Mouse (Mus musculus) right cerebral cortex, postnatal 4 days (tissue): Measurements from ENCODE around the gene Tldc1.

Experiments used
- DNase-seq: peaks from one replicate; pipeline ENCODE4 v3.0.0-alpha.2; 2022

Gene Tldc1

GRCm38 (mm10) chr8:119778263-119778662, at the start of gene Tldc1:
Gene Tldc1, minus strand, starts transcription at chr8:119778416.
- peak; percentile 99 for DNase-seq

DNA sequence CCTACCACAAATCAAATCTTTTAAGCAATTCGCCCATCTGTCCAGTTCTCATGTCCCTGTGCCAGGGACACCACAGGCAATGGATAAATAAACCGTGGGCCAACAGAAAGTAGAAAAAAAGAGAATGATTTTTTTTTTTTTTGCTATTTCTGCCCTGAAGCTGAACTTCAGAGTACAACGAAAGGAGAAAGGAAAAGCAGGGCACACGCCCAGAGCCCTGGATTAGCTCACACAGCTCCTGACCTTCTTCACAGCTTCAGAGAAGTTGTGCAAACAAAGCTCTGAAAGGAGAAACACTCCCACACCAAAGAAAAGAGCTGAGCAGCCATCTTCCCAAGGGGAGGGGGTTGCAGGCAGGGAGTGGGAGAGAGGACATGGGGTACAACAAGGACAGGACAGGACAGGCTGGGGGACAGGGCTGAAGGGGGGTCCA, 49.5 kb upstream of the Tldc1 start:
- DNase-seq, result no peak

- DNase-seq, result no peak
These were observed 48.8 kb upstream of the Tldc1 start for GRCm38 (mm10) chr8:119826982-119827381.

DNA sequence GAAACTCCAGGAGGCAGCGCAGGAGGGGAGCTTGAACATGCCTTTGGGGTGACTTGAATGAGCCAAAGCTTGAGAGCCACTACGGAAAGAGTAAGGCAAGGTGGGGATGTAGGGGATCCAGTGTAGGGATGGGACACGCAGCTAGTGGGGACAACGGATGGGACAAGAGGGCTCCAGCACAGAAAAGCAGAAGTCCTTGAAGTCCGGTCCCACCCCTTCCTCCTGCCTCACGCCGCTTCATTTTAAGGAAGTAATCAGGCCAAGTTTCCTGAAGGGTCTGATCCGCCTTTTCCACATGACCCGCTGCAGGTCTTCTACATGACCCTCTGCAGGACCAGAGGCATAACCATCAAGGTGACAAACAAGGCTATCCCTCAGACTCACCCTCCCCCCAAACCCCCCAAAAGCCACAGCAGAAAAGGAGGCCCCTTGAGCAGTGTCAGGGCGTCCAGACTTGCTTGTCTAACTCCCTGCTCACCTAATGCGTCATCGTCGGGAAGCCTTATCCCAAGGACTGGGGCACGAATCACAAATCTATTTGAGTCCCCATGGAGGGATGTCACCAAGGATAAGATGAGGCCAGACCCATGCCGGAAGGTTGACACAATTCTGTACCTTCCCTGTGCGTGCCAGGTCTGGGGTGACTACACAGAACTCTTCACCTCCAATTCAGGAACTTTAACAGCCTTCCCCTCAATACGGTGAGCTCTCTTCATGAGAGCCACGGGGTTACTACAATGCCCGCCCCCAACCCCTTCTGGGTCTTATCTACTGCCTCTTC, 47.9 kb upstream of the Tldc1 start:
- no peak for DNase-seq

DNA sequence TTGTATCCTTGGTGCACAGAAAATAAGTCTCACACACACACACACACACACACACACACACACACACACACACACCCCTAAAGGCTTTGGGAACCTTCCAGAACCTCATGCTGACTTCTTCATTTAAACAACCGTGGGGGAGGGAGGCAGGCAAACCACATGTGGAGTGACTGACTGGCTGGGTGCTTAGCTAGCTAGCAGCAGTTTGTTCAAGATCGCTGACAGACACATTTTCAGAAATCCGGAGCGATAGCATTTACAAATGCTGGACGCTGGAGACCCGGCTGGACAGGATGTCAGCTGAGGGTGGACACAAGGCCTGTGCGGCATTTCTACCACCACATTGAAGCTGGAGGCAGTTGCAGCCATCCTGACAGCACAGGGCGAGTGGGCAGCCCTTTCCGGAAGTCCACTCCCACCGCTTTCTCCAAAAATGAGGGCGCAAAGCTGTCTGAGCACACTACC, 46.6 kb upstream of the Tldc1 start:
- no peak for DNase-seq

DNA sequence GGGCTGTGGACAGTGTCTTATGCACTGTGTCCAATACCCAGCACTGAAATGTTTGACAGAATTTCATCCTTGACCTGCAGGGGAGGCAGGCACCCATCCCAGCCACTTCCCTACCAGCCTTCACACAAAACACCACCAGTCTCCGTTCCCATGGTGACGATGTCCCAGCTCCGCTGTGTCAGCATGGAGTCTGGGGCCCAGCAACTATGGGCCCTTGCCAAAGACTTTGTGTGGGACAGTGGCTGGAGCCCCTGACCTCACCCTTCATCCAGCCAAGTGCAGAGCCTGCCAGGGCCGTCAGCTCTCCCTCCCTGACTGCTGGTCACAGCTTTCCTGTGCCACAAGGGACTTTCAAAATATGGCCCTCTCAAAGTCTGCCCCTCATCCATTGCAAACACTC, 45.9 kb upstream of the Tldc1 start:
- no peak for DNase-seq

GRCm38 (mm10) chr8:119823278-119823677, 45.1 kb upstream of the Tldc1 start:
- no peak for DNase-seq

GRCm38 (mm10) chr8:119821691-119822090, 43.5 kb upstream of the Tldc1 start:
- no peak for DNase-seq

DNA sequence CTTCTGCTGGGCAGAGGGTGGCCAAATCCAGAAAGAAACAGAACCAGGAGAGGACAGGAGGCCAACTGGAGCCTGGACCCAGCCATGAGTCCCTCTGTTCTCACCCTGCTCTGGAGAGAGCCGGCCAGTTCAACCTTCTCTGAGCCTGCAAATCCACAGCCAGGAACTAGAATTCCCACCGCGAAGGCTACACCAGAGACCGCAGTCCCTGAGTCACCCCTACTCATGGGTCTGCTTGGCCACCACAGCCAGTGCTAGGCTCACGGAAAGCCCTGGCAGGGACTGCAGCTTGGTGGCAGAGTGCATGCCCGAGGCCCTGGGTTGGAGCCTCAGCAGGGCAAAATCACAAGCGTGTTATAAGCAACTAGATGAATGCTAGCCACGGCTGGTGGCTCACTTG, 41.8 kb upstream of the Tldc1 start:
- no peak for DNase-seq

- no peak for DNase-seq
These were observed 41.1 kb upstream of the Tldc1 start for GRCm38 (mm10) chr8:119819316-119819715.

DNA sequence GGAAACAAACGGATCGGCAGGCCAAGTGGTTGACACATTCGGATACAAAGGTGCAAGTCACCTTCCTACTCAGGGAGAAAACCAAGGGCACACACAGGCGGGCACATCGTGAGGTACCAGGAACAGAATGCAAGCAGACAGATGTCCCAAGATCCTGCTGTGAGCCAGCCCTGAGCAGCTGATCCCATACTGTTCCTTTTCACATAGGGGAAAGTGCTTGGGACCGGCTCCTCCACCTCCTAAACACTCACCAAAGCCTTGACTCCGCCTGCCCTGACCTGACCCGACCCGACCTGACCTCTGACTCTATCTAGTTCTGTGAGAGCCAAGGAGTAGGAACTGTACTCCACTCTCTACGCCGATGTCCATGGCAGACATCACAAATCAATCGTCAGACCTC, 39.2 kb upstream of the Tldc1 start:
- DNase-seq, result no peak

DNA sequence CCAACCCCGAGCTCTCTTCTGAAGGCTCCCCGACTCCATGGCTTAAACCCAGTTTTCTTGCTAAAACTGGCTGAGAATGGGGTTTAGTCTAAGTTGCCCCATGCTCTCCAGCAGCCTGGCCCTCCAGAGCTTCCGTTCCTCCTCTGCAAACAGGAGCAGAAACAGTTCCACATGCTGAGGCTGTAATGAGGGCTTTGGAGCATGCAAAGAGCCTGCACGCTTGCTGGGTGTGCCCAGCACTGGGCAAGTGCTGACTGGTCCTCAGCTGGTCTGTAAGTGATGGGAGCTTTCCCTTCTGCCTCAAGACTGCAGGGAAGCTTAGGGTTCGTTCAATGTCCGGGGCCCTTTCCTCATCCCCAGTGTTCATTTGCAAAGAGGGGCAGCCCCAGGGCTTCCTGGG, 38.0 kb upstream of the Tldc1 start:
- DNase-seq, result no peak

DNA sequence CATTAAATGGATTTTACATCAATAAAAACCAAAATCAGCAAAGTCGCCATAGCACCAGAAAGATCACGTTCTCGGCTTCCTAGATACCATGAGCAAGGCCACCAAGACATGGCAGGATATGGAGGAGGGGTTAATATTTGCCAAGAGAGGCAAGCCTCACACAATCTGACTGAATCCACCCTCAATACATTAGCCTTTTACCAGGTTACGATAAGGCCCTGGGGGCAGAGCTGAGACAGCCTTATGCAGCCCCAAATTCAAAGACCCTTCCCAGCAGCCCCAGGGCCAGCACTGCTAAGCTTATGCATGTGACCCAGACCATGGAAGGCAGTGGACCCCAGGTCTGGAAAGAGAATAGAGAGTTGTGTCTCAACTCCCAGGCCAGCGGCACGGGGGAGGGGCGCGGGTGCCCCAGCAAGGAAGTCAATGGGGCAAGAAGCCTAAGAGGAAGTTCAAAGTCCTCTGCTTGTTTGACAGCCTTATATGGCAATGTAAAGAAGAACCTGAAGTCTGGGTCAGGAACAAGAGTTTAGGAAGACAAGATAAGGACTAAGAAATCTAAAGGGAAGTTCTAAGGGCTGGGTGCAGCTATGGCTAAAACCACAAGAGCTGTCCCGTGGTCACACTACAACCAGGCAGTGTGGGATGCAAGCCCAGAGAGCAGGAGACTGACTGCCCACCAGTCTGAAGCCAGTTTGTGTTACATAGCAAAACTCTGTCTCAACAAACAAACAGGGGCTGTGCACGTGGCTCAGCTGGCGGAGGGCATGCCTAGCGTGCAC, 34.6 kb upstream of the Tldc1 start:
- no peak for DNase-seq

DNA sequence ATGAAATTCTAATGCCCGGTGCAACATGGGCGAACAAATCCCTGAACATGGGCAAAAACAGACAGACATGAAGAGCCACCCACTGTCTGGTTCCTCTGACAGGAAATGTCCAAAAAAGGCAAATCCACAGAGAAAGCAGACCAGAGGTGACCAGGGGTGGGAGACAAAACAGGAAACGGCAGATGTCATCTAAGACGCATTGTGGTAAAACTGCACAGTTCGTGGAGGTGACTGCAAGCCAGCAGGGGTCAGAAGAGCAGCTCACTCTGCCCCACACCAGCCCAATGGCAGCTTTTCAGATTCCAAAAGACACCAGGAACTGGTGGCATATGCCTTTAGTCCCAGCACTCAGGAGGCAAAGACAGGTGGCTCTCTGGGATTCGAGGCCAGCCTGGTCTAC, 33.7 kb upstream of the Tldc1 start:
- DNase-seq, result no peak

GRCm38 (mm10) chr8:119810953-119811499, 32.8 kb upstream of the Tldc1 start:
- no peak for DNase-seq

GRCm38 (mm10) chr8:119810127-119810868, 32.1 kb upstream of the Tldc1 start:
- DNase-seq, result peak; percentile 50

GRCm38 (mm10) chr8:119809620-119810019, 31.4 kb upstream of the Tldc1 start:
- DNase-seq, result no peak

- DNase-seq, result no peak
These were observed 29.5 kb upstream of the Tldc1 start for GRCm38 (mm10) chr8:119807687-119808086.

DNA sequence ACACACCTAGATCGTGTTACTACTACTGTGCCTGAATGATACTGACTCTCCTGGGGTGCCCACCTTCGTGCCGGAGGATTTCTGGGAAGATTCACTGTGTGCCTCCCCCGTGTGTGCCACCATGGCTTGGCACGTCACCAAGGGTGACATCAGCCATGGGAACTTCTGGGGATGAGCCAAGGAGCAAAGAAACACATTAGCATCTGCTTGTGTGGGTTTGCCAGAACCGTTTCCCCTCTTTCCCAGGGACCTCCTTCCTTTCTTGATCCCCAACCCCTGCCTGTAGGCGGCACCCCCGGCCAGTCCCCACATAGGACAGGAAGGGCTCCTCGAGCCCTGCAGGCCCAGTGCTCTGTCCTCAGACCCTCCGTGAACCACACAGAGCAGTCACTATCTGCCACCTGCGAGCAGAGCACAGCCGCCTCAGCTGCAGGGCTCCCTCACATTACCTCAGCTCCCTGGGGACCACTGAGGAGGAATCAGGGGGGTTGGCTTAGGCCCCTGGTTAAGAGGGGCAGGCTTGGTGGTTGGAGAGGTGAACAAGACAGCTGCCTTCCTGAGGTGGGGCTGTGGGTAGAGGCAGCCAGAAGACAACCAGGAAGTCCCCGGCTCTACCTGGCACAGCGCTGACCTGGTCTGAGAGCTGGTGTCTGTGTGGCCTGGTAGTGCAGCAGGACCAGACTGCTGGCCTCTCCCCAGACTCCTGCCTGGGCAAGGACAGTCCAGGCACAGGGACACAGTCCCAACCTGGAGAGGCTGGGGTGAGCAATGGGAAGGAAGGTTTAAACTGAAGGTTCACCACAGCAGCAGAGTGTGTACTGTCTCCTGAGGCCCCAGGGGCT, 28.4 kb upstream of the Tldc1 start:
- peak; percentile 54 for DNase-seq

DNA sequence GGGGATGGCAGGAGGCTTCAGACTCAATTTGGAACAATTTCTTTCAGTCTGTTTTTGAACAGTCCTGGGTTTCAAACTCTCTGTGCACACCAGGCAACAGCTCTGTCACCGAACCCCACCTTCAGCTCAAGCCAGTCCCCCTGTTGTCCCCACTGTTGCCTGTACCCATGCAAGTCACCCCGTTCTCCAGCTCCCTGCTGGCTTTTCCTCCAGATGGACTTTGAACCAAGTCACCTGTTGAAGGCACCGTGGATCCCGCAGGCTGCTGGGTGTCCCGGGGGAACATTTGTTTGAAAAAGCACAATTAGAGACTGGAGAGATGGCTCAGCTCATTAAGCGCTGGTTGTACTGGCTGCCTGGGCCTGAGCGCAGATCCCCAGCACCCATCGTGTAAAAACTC, 27.1 kb upstream of the Tldc1 start:
- DNase-seq, result no peak

- no peak for DNase-seq
These were observed 24.4 kb upstream of the Tldc1 start for GRCm38 (mm10) chr8:119802592-119802991.

DNA sequence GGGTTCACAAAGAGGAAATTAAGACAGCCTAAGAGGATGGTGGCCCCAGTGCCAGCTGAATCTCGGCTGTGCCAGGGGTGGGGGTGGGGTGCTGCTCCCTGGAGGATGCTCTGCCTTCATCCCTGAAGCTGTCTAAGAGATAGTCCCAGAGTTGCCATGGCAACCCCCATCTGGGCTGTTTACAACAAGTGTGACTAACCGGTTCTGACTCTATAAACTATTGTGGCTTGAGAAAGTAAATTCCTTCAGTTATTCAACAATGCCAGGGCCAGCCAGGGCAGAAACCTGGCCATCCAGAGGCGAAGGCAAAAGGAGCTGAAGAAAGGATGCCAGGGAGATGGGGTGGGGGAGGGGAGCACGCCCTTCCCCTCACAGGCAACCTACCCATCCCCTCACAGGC, 23.0 kb upstream of the Tldc1 start:
- DNase-seq, result peak; percentile 62
